Mouse (Mus musculus) heart, embryonic 12.5 days (tissue): ENCODE measurements around the gene Sox30. TPM values are rescaled to one million over a fixed set of nuclear protein-coding genes. Genes with fewer than 3 reads are reported as not detected.
A peak's percentile ranks its signal among the peaks of the same experiment; 100 is the strongest.

ENCODE experiments used
- ATAC-seq: fragments of 200-750 bp; cut with Nextera tagmentation; 2 replicates; pipeline ENCODE4 v1.8.0; 2017; ENCODE audit warnings: moderate TSS enrichment, moderate library complexity; ENCODE audit not compliant: insufficient number of reproducible peaks, low FRiP score
- H3K27ac ChIP-seq: fragments of 300-500 bp; sonication (generic); 2 replicates; pipeline ENCODE4 v1.5.1; 2016; ENCODE audit warnings: mild to moderate bottlenecking, moderate library complexity; ENCODE audit not compliant: poor library complexity, severe bottlenecking
- H3K27me3 ChIP-seq: fragments of 300-500 bp; sonication (generic); replicated peaks from 2 replicates; pipeline ENCODE4 v1.6.1; 2016; ENCODE audit warnings: mild to moderate bottlenecking, moderate library complexity
- H3K36me3 ChIP-seq: fragments of 300-500 bp; sonication (generic); 2 replicates; pipeline ENCODE4 v1.6.1; 2016; ENCODE audit warnings: mild to moderate bottlenecking, moderate library complexity
- H3K4me1 ChIP-seq: fragments of 300-500 bp; sonication (generic); replicated peaks from 2 replicates; pipeline ENCODE4 v1.6.1; 2016; ENCODE audit warnings: mild to moderate bottlenecking
- H3K4me2 ChIP-seq: fragments of 300-500 bp; sonication (generic); 2 replicates; pipeline ENCODE4 v1.6.1; 2016; ENCODE audit warnings: mild to moderate bottlenecking, moderate library complexity
- H3K4me3 ChIP-seq: fragments of 300-500 bp; sonication (generic); 2 replicates; pipeline ENCODE4 v1.5.1; 2016; ENCODE audit warnings: mild to moderate bottlenecking
- H3K9ac ChIP-seq: fragments of 300-500 bp; sonication (generic); 2 replicates; pipeline ENCODE4 v1.6.1; 2016; ENCODE audit warnings: mild to moderate bottlenecking, moderate library complexity
- H3K9me3 ChIP-seq: fragments of 300-500 bp; sonication (generic); replicated peaks from 2 replicates; pipeline ENCODE4 v1.6.1; 2016; ENCODE audit warnings: mild to moderate bottlenecking, moderate library complexity
- WGBS: fragments of 180-500 bp; shearing (Covaris S2); methylation state at CpG from one replicate; pipeline ENCODE4 v1.1.7; 2016; 5-methylcytosine and 5-hydroxymethylcytosine counted together
- polyA plus RNA-seq: library from polyadenylated mRNA; unstranded; fragments of >200 nt; fragmentation: Nextera tagmentation; extraction: Ambion mirVana; gene quantifications from 2 replicates; pipeline ENCODE4 v1.2.1, GENCODE M21; 2016

Sox30 gene
- polyA plus RNA-seq, 1 experiment from 2014 or later = 0.64 TPM

GRCm38 (mm10) chr11:46016061-46016460 lies 36.0 kb downstream of the Sox30 start:
- Histone ChIP-seq H3K27me3 (no peaks in the 10 kb centered on the region), H3K36me3 (no peaks in the 10 kb centered on the region), H3K27ac (no peak overlapping the region), H3K4me3 (no peak overlapping the region), H3K4me1 (peaks cover 11% of the 10 kb centered on the region), H3K9ac (no peak overlapping the region), H3K9me3 (no peaks in the 10 kb centered on the region), H3K4me2 (no peak overlapping the region)
- no peak for ATAC-seq
- WGBS = 19% methylated on average over 6 of the region's 6 CpGs

- ATAC-seq = no peak
- no peak overlapping the region for H3K4me3 ChIP-seq
- no peak overlapping the region for H3K4me2 ChIP-seq
- H3K4me1 ChIP-seq = peaks cover 11% of the 10 kb centered on the region
- no peaks in the 10 kb centered on the region for H3K27me3 ChIP-seq
- H3K9ac ChIP-seq = no peak overlapping the region
- H3K9me3 ChIP-seq = no peaks in the 10 kb centered on the region
- no peak overlapping the region for H3K27ac ChIP-seq
- 82% methylated on average over 1 of the region's 1 CpGs for WGBS
- H3K36me3 ChIP-seq = no peaks in the 10 kb centered on the region
These were observed 40.1 kb downstream of the Sox30 start for GRCm38 (mm10) chr11:46020246-46020645.

- Histone ChIP-seq H3K4me3 (no peak overlapping the region), H3K9me3 (0 out of 2 replicates have a peak, but pooled peaks cover 2% of the 10 kb centered on the region), H3K36me3 (no peaks in the 10 kb centered on the region), H3K27me3 (no peaks in the 10 kb centered on the region), H3K9ac (no peak overlapping the region), H3K27ac (no peak overlapping the region), H3K4me1 (peaks cover 6% of the 10 kb centered on the region), H3K4me2 (no peak overlapping the region)
- no peak for ATAC-seq
These were observed 41.7 kb downstream of the Sox30 start for GRCm38 (mm10) chr11:46021850-46022249.

GRCm38 (mm10) chr11:46022983-46023382 lies 42.9 kb downstream of the Sox30 start:
- Histone ChIP-seq H3K4me2 (no peak overlapping the region), H3K27me3 (no peaks in the 10 kb centered on the region), H3K4me3 (no peak overlapping the region), H3K27ac (no peak overlapping the region), H3K9ac (no peak overlapping the region), H3K36me3 (no peaks in the 10 kb centered on the region), H3K9me3 (0 out of 2 replicates have a peak, but pooled peaks cover 2% of the 10 kb centered on the region), H3K4me1 (0 out of 2 replicates have a peak, but pooled peaks cover 2% of the 10 kb centered on the region)
- 51% methylated on average over 6 of the region's 6 CpGs for WGBS
- no peak for ATAC-seq

- Histone ChIP-seq H3K27ac (peak overlapping the region; percentile 33), H3K4me3 (no peak overlapping the region), H3K36me3 (no peaks in the 10 kb centered on the region), H3K4me1 (peaks cover 16% of the 10 kb centered on the region), H3K9me3 (0 out of 2 replicates have a peak, but pooled peaks cover 2% of the 10 kb centered on the region), H3K4me2 (no peak overlapping the region), H3K9ac (no peak overlapping the region), H3K27me3 (no peaks in the 10 kb centered on the region)
- ATAC-seq = no peak
- 49% methylated on average over 7 of the region's 7 CpGs for WGBS
These were observed 45.9 kb downstream of the Sox30 start for GRCm38 (mm10) chr11:46025962-46026392.

GRCm38 (mm10) chr11:46027952-46028814 lies 48.1 kb downstream of the Sox30 start:
- Histone ChIP-seq H3K27me3 (no peaks in the 10 kb centered on the region), H3K9me3 (0 out of 2 replicates have a peak, but pooled peaks cover 2% of the 10 kb centered on the region), H3K27ac (0 out of 2 replicates have a peak overlapping the region, but pooled peaks have one; percentile 51), H3K4me3 (no peak overlapping the region), H3K4me1 (peaks cover 16% of the 10 kb centered on the region), H3K9ac (no peak overlapping the region), H3K36me3 (no peaks in the 10 kb centered on the region), H3K4me2 (no peak overlapping the region)
- ATAC-seq = no peak
- 85% methylated on average over 6 of the region's 6 CpGs for WGBS

GRCm38 (mm10) chr11:46029485-46029884 lies 49.4 kb downstream of the Sox30 start:
- Histone ChIP-seq H3K4me1 (peaks cover 16% of the 10 kb centered on the region), H3K9me3 (0 out of 2 replicates have a peak, but pooled peaks cover 2% of the 10 kb centered on the region), H3K9ac (no peak overlapping the region), H3K4me2 (peak overlapping the region; percentile 23; the same call in 1 of the 2 replicates), H3K36me3 (no peaks in the 10 kb centered on the region), H3K4me3 (no peak overlapping the region), H3K27me3 (no peaks in the 10 kb centered on the region), H3K27ac (peak overlapping the region; percentile 51)
- 7% methylated on average over 2 of the region's 2 CpGs for WGBS
- no peak for ATAC-seq

GRCm38 (mm10) chr11:46030026-46030425 lies 49.9 kb downstream of the Sox30 start:
- peak overlapping the region; percentile 51; the same call in 1 of the 2 replicates for H3K27ac ChIP-seq
- H3K9ac ChIP-seq = no peak overlapping the region
- H3K4me2 ChIP-seq = no peak overlapping the region
- peaks cover 16% of the 10 kb centered on the region for H3K4me1 ChIP-seq
- H3K27me3 ChIP-seq = no peaks in the 10 kb centered on the region
- ATAC-seq = no peak
- WGBS = 78% methylated on average over 2 of the region's 2 CpGs
- H3K36me3 ChIP-seq = no peaks in the 10 kb centered on the region
- H3K9me3 ChIP-seq = 0 out of 2 replicates have a peak, but pooled peaks cover 2% of the 10 kb centered on the region
- no peak overlapping the region for H3K4me3 ChIP-seq

- Histone ChIP-seq H3K9me3 (0 out of 2 replicates have a peak, but pooled peaks cover 2% of the 10 kb centered on the region), H3K4me1 (peaks cover 16% of the 10 kb centered on the region), H3K4me2 (no peak overlapping the region), H3K36me3 (no peaks in the 10 kb centered on the region), H3K27ac (no peak overlapping the region), H3K9ac (no peak overlapping the region), H3K4me3 (no peak overlapping the region), H3K27me3 (no peaks in the 10 kb centered on the region)
- 52% methylated on average over 3 of the region's 3 CpGs for WGBS
- no peak for ATAC-seq
These were observed 51.4 kb downstream of the Sox30 start for GRCm38 (mm10) chr11:46031470-46031869.

GRCm38 (mm10) chr11:46032956-46033355 lies 52.8 kb downstream of the Sox30 start:
- Histone ChIP-seq H3K27me3 (no peaks in the 10 kb centered on the region), H3K9me3 (0 out of 2 replicates have a peak, but pooled peaks cover 6% of the 10 kb centered on the region), H3K9ac (no peak overlapping the region), H3K4me3 (no peak overlapping the region), H3K4me1 (peaks cover 16% of the 10 kb centered on the region), H3K4me2 (no peak overlapping the region), H3K36me3 (no peaks in the 10 kb centered on the region), H3K27ac (no peak overlapping the region)
- no peak for ATAC-seq
- 85% methylated on average over 7 of the region's 7 CpGs for WGBS

GRCm38 (mm10) chr11:46036374-46036773 lies 56.3 kb downstream of the Sox30 start:
- Histone ChIP-seq H3K4me2 (no peak overlapping the region), H3K4me1 (peaks cover 2% of the 10 kb centered on the region; the same call in 1 of the 2 replicates), H3K27me3 (no peaks in the 10 kb centered on the region), H3K4me3 (no peak overlapping the region), H3K9me3 (0 out of 2 replicates have a peak, but pooled peaks cover 6% of the 10 kb centered on the region), H3K9ac (no peak overlapping the region), H3K27ac (no peak overlapping the region), H3K36me3 (no peaks in the 10 kb centered on the region)
- no peak for ATAC-seq
- 89% methylated on average over 10 of the region's 10 CpGs for WGBS
